Mouse (Mus musculus) intestine, embryonic 16.5 days (tissue): ENCODE data around the gene Gtpbp1. TPM values are rescaled to one million over a fixed set of nuclear protein-coding genes. Genes with fewer than 3 reads are reported as not detected.

Experiments used
- ATAC-seq: fragments of 200-750 bp; cut with Nextera tagmentation; 2 replicates; pipeline ENCODE4 v1.8.0; 2017; ENCODE audit warnings: moderate TSS enrichment, moderate library complexity
- H3K27ac ChIP-seq: fragments of 300-500 bp; sonication (generic); 2 replicates; pipeline ENCODE4 v1.5.1; 2014; ENCODE audit warnings: mild to moderate bottlenecking, low read length
- H3K27me3 ChIP-seq: fragments of 300-500 bp; sonication (generic); replicated peaks from 2 replicates; pipeline ENCODE4 v1.6.1; 2014; ENCODE audit warnings: low read length, control low read depth, mixed read lengths; ENCODE audit not compliant: control insufficient read depth, insufficient read depth
- H3K36me3 ChIP-seq: fragments of 300-500 bp; sonication (generic); 2 replicates; pipeline ENCODE4 v1.6.1; 2014; ENCODE audit warnings: low read length, control low read depth; ENCODE audit not compliant: control insufficient read depth, insufficient read depth
- H3K4me1 ChIP-seq: fragments of 300-500 bp; sonication (generic); 2 replicates; pipeline ENCODE4 v1.6.1; 2014; ENCODE audit warnings: low read length, control low read depth, mixed read lengths; ENCODE audit not compliant: control insufficient read depth, insufficient read depth
- H3K4me2 ChIP-seq: fragments of 300-500 bp; sonication (generic); 2 replicates; pipeline ENCODE4 v1.6.1; 2014; ENCODE audit warnings: low read depth, low read length, control low read depth
- H3K4me3 ChIP-seq: fragments of 300-500 bp; sonication (generic); 2 replicates; pipeline ENCODE4 v1.5.1; 2014; ENCODE audit warnings: mild to moderate bottlenecking, low read length
- H3K9ac ChIP-seq: fragments of 300-500 bp; sonication (generic); 2 replicates; pipeline ENCODE4 v1.6.1; 2014; ENCODE audit warnings: low read depth, low read length
- H3K9me3 ChIP-seq: fragments of 300-500 bp; sonication (generic); 2 replicates; pipeline ENCODE4 v1.6.1; 2016; ENCODE audit warnings: low read length, control low read depth; ENCODE audit not compliant: control insufficient read depth
- WGBS: fragments of 180-500 bp; shearing (Covaris S2); extraction: QIAGEN DNeasy Blood & Tissue Kit; methylation state at CpG from one replicate; pipeline ENCODE4 v1.1.7; 2014; 5-methylcytosine and 5-hydroxymethylcytosine counted together
- polyA plus RNA-seq: library from polyadenylated mRNA; unstranded; fragments of >200 nt; fragmentation: Nextera tagmentation; extraction: Ambion mirVana; gene quantifications from 2 replicates; pipeline ENCODE4 v1.2.1, GENCODE M21; 2015

The Gtpbp1 gene
- polyA plus RNA-seq, 1 experiment from 2014 or later, result 25.3 TPM

GRCm38 (mm10) chr15:79683707-79684465 lies 6.8 kb upstream of the Gtpbp1 start:
- WGBS, result 58% methylated on average over 19 of the region's 19 CpGs
- Histone ChIP-seq H3K27me3 (no peaks in the 10 kb centered on the region), H3K4me2 (peak overlapping the region; percentile 79), H3K27ac (peak overlapping the region; percentile 43; the same call in 1 of the 2 replicates), H3K9me3 (no peaks in the 10 kb centered on the region), H3K4me1 (peaks cover 43% of the 10 kb centered on the region), H3K36me3 (no peaks in the 10 kb centered on the region), H3K4me3 (no peak overlapping the region; the same call in 1 of the 2 replicates), H3K9ac (peak overlapping the region; percentile 65)
- no peak for ATAC-seq

- peak overlapping the region; percentile 83 for H3K4me3 ChIP-seq
- H3K27me3 ChIP-seq, result no peaks in the 10 kb centered on the region
- H3K4me2 ChIP-seq, result peak overlapping the region; percentile 79
- WGBS, result 85% methylated on average over 6 of the region's 6 CpGs
- H3K4me1 ChIP-seq, result peaks cover 44% of the 10 kb centered on the region
- H3K9me3 ChIP-seq, result no peaks in the 10 kb centered on the region
- H3K36me3 ChIP-seq, result no peaks in the 10 kb centered on the region
- H3K9ac ChIP-seq, result peak overlapping the region; percentile 65
- peak overlapping the region; percentile 43; the same call in 1 of the 2 replicates for H3K27ac ChIP-seq
- ATAC-seq, result no peak
Measured at GRCm38 (mm10) chr15:79684616-79685015, 6.0 kb upstream of the Gtpbp1 start.

DNA sequence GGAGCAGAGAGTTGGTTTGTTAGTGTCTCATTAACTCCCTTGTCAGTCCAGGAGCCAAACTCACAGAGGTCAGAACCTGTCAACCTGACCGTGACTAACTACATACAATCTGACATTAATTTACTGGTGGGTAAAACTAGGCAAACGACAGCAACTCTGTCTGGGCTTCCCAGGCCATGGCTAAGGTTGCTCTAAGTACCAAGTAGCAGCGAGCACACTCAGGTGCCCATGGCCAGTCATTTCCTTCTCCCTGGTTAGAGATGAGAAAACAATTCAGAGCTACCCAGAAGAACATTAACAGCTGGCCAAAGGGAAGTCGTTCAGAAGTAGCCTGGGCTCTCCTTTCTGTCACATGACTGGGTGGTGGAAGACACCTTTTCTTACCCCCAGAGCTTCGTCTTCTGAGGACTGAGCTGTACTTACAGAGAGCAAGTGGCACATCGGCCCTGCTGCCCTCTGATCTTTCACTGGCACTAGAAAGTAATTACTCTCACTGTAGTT lies 5.5 kb upstream of the Gtpbp1 start:
- Histone ChIP-seq H3K36me3 (no peaks in the 10 kb centered on the region), H3K9ac (peak overlapping the region; percentile 65), H3K4me2 (peak overlapping the region; percentile 79), H3K4me3 (peak overlapping the region; percentile 83), H3K27me3 (no peaks in the 10 kb centered on the region), H3K9me3 (no peaks in the 10 kb centered on the region), H3K4me1 (peaks cover 48% of the 10 kb centered on the region), H3K27ac (no peak overlapping the region)
- WGBS, result 31% methylated on average over 6 of the region's 6 CpGs
- no peak for ATAC-seq

DNA sequence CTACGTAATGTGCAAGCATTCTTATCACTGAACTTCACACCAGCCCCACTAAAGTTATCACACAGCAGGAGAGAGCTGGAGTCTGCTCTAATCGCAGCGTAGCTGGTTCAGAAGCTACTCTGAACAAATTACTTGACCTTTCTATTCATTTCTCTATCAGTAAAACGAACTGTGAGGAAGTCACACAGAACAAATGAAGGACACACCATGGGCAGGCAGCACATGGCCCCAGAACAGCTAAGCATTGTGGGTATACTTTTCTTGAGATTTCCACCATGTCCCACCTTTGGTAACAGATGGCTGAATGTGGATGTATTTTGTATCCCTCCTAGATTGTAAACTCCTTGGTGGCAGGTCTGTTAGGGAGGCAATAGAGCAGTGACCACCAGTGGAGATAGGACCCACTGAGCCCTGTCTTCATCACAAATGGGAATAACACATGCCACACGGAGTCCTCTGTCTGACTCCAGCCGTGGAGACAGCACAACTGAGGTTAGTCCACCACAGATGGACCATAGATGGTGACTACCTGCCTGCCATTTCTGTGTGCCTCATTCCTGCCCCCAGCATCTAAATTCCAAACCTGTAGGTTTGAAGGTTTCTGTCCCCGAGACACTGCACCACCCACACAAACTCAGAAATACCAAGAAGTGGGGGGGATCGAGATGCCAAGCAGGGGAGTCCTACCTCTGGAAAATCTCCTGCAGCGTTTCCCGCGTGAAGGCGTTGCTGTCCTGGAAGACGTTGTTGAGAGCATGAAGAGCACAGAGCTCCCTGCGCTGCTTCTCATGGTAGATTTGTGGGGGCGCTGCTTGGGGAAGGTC lies 4.4 kb upstream of the Gtpbp1 start:
- Histone ChIP-seq H3K27ac (peak overlapping the region; percentile 43), H3K4me1 (peaks cover 48% of the 10 kb centered on the region), H3K9me3 (no peaks in the 10 kb centered on the region), H3K4me3 (peak overlapping the region; percentile 83), H3K36me3 (no peaks in the 10 kb centered on the region), H3K9ac (peak overlapping the region; percentile 65), H3K4me2 (peak overlapping the region; percentile 79), H3K27me3 (no peaks in the 10 kb centered on the region)
- WGBS, result 9% methylated on average over 15 of the region's 15 CpGs
- ATAC-seq, result no peak

GRCm38 (mm10) chr15:79687175-79687574 lies 3.5 kb upstream of the Gtpbp1 start:
- Histone ChIP-seq H3K27me3 (no peaks in the 10 kb centered on the region), H3K4me1 (peaks cover 51% of the 10 kb centered on the region), H3K4me2 (peak overlapping the region; percentile 79), H3K9me3 (no peaks in the 10 kb centered on the region), H3K27ac (peak overlapping the region; percentile 98), H3K9ac (peak overlapping the region; percentile 89), H3K4me3 (peak overlapping the region; percentile 83), H3K36me3 (no peaks in the 10 kb centered on the region)
- WGBS, result under 1% methylated on average over 33 of the region's 33 CpGs
- ATAC-seq, result no peak

- H3K36me3 ChIP-seq, result no peaks in the 10 kb centered on the region
- H3K9me3 ChIP-seq, result no peaks in the 10 kb centered on the region
- ATAC-seq, result peak; percentile 73
- H3K4me2 ChIP-seq, result peak within 1 kb of the TSS; percentile 79
- H3K27ac ChIP-seq, result peak within 1 kb of the TSS; percentile 98
- under 1% methylated on average over 72 of the region's 72 CpGs for WGBS
- H3K9ac ChIP-seq, result peak within 1 kb of the TSS; percentile 89
- peaks cover 53% of the 10 kb centered on the region for H3K4me1 ChIP-seq
- peak within 1 kb of the TSS; percentile 83 for H3K4me3 ChIP-seq
- no peaks in the 10 kb centered on the region for H3K27me3 ChIP-seq
Measured at GRCm38 (mm10) chr15:79687646-79688267, 2.9 kb upstream of the Gtpbp1 start, which contains the start of gene Josd1. Gene Josd1 (minus strand): TSS chr15:79687919.

- Histone ChIP-seq H3K36me3 (no peaks in the 10 kb centered on the region), H3K4me2 (peak overlapping the region; percentile 79), H3K4me3 (peak overlapping the region; percentile 83), H3K9ac (peak overlapping the region; percentile 89), H3K27ac (peak overlapping the region; percentile 98), H3K9me3 (no peaks in the 10 kb centered on the region), H3K4me1 (peaks cover 47% of the 10 kb centered on the region), H3K27me3 (no peaks in the 10 kb centered on the region)
- 4% methylated on average over 8 of the region's 8 CpGs for WGBS
- ATAC-seq, result no peak
Measured at GRCm38 (mm10) chr15:79688268-79688956, 2.2 kb upstream of the Gtpbp1 start.

DNA sequence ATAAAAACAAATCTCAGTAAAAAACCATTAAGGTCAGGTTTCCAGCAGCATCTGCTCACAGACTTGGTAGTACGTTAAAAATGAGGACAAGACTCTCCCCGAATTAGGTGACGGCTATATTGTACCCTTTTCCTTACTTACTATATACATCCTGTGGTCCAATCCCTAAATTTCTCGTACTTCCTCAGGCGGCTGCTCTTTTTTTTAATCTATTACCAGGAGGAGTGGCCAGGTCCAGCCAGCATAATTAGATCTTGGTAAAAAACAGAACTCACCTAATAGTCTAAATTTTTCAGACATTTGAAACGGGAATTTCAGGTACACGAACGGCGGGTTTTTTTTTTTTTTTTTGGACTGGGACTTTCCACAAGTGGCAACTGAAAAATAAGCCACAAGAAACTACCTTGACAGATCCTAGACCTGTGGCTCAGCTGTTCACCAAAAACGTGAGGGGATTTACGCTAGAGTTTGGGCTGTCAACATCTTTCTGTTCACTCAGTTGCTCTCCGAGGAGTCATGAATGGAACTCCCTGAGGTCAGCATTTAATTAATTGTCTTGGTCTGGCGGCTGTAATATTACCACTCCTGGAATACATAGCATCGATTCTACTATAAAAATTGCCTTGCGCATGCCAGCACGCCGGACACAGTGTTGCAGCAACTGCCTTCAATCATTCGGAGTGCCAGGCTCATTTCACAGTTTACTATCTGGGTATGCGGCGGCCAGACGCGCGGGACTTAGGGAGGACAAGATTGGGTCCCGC lies 801 bp upstream of the Gtpbp1 start:
- H3K27me3 ChIP-seq, result no peaks in the 10 kb centered on the region
- H3K4me1 ChIP-seq, result peaks cover 33% of the 10 kb centered on the region
- peak overlapping the region; percentile 67 for H3K4me2 ChIP-seq
- no peak for ATAC-seq
- H3K36me3 ChIP-seq, result no peaks in the 10 kb centered on the region
- no peak overlapping the region for H3K27ac ChIP-seq
- H3K9ac ChIP-seq, result peak overlapping the region; percentile 51
- H3K4me3 ChIP-seq, result peak overlapping the region; percentile 47
- 11% methylated on average over 24 of the region's 24 CpGs for WGBS
- H3K9me3 ChIP-seq, result no peaks in the 10 kb centered on the region
